Comparison of ENCODE assay signal across 8 mouse cellular contexts in the genomic region with DNA sequence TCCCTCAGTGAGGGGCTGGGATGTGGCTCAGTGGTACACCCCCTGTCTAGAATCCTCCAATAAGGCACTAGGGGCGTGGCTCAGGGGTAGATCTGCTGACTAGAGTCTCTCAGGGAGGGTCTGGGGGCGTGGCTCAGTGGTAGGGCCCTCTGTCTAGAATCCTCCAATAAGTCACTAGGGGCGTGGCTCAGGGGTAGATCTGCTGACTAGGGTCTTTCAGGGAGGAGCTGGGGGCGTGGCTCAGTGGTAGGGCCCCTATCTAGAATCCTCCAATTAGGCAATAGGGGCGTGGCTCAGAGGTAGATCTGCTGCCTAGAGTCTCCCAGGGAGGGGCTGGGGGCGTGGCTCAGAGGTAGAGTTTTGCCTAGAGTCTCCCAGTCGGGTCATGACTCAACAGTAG. TPM values are rescaled to one million over a fixed set of nuclear protein-coding genes. Genes with fewer than 3 reads are reported as not detected.
DNase-seq lines count a peak whose midpoint lies in the region; ATAC-seq and TF ChIP-seq lines count a peak whose summit lies in the region.

No protein-coding gene starts in this region.

- TF ChIP-seq POLR2A in CH12.LX (IDR thresholded peaks at IDR 0.05; ENCODE audit: low read depth, low read length), result no peak
- no peak for TF ChIP-seq POLR2A in limb, embryonic 14.5 days (IDR thresholded peaks at IDR 0.05; ENCODE audit: borderline replicate concordance, extremely low read depth, insufficient read depth, insufficient read length)

- 1% methylated on average over 7 of the region's 7 CpGs for WGBS in embryonic facial prominence, embryonic 11.5 days
- 3% methylated on average over 6 of the region's 7 CpGs for WGBS in limb, embryonic 14.5 days
- WGBS in stomach, embryonic 14.5 days, result 4% methylated on average over 7 of the region's 7 CpGs

- H3K4me2 ChIP-seq in CH12.LX (ENCODE audit: insufficient read depth, low read depth, poor library complexity, severe bottlenecking), result peak overlapping the region; percentile 81; the same call in 1 of the 2 replicates
- no peak overlapping the region for H3K4me2 ChIP-seq in embryonic facial prominence, embryonic 11.5 days (ENCODE audit: low read depth, low read length)
- no peak overlapping the region for H3K4me2 ChIP-seq in limb, embryonic 14.5 days (replicated peaks; ENCODE audit: low read depth, low read length, severe bottlenecking)
- no peak overlapping the region for H3K4me2 ChIP-seq in stomach, embryonic 14.5 days (replicated peaks; ENCODE audit: low read depth, low read length)

- H3K27me3 ChIP-seq in CH12.LX (replicated peaks), result peaks cover 68% of the 10 kb centered on the region
- H3K27me3 ChIP-seq in embryonic facial prominence, embryonic 11.5 days (ENCODE audit: control insufficient read depth, insufficient read depth, low read length), result peaks cover 18% of the 10 kb centered on the region
- peaks cover 24% of the 10 kb centered on the region for H3K27me3 ChIP-seq in limb, embryonic 14.5 days (ENCODE audit: control insufficient read depth, insufficient read depth, low read length)
- H3K27me3 ChIP-seq in stomach, embryonic 14.5 days (ENCODE audit: control insufficient read depth, insufficient read depth, low read length), result peaks cover 26% of the 10 kb centered on the region

- no peak overlapping the region for H3K27ac ChIP-seq in CH12.LX (ENCODE audit: insufficient read depth, low read depth)
- H3K27ac ChIP-seq in embryonic facial prominence, embryonic 11.5 days (replicated peaks; ENCODE audit: low read depth, low read length), result no peak overlapping the region
- H3K27ac ChIP-seq in limb, embryonic 14.5 days (replicated peaks; ENCODE audit: low read depth, low read length), result no peak overlapping the region
- no peak overlapping the region for H3K27ac ChIP-seq in stomach, embryonic 14.5 days (ENCODE audit: low read length)

- ATAC-seq in embryonic facial prominence, embryonic 11.5 days (replicated peaks; ENCODE audit: insufficient number of reproducible peaks, low FRiP score, low TSS enrichment, low read depth), result peak; percentile 51
- no peak for ATAC-seq in limb, embryonic 14.5 days (ENCODE audit: low FRiP score, low read depth)
- peak; percentile 59 for ATAC-seq in stomach, embryonic 14.5 days (ENCODE audit: insufficient number of reproducible peaks, insufficient read depth, low FRiP score, low read depth)
- ATAC-seq in inflammation-experienced regulatory T-cells, adult 6 months, result no peak

- peak; percentile 68 for DNase-seq in cerebellum, adult 11-12 months
- no peak for DNase-seq in cerebellum, postnatal 4 days (ENCODE audit: low spot score in 2 of 2)
- peak; percentile 98 for DNase-seq in CH12.LX (ENCODE audit: extremely low read depth)
- DNase-seq in embryonic facial prominence, embryonic 11.5 days (ENCODE audit: low spot score), result peak; percentile 69
- DNase-seq in limb, embryonic 14.5 days (ENCODE audit: low spot score), result peak; percentile 57
- no peak for DNase-seq in adrenal gland, postnatal 10 days

- TF ChIP-seq RAD21 in CH12.LX (IDR thresholded peaks at IDR 0.05; ENCODE audit: low read depth, low read length), result no peak

- dilution Hi-C loops in CH12.LX (cut with MboI; ENCODE audit: extremely low pct_ligation_motif_present, extremely low pct_unique_long_range_greater_than_20kb, low sequenced_read_pairs), result no loop called here

- in situ Hi-C loops in CH12.LX (cut with MboI; ENCODE audit: low pct_ligation_motif_present, low pct_unique_long_range_greater_than_20kb, low sequenced_read_pairs), result no loop called here

- TF ChIP-seq EP300 in CH12.LX (IDR thresholded peaks at IDR 0.05; ENCODE audit: low read length), result no peak

- H3K79me2 ChIP-seq in CH12.LX (replicated peaks; ENCODE audit: control insufficient read depth, extremely low read depth, insufficient read depth, poor library complexity, severe bottlenecking), result no peaks in the 10 kb centered on the region

- no peak overlapping the region for H3K9ac ChIP-seq in CH12.LX (ENCODE audit: insufficient read depth, low read depth)
- H3K9ac ChIP-seq in embryonic facial prominence, embryonic 11.5 days (replicated peaks; ENCODE audit: low read length), result no peak overlapping the region
- H3K9ac ChIP-seq in limb, embryonic 14.5 days (ENCODE audit: low read depth, low read length, severe bottlenecking), result no peak overlapping the region
- no peak overlapping the region for H3K9ac ChIP-seq in stomach, embryonic 14.5 days (replicated peaks; ENCODE audit: low read depth, low read length)

- no peak for TF ChIP-seq CTCF in CH12.LX (conservative IDR thresholded peaks at IDR 0.05 in 1 of 2, IDR thresholded peaks at IDR 0.05 in 1 of 2; ENCODE audit: low read depth in 2 of 2, low read length in 2 of 2)

- H3K4me3 ChIP-seq in CH12.LX (replicated peaks in 1 of 3; ENCODE audit: low read depth in 2 of 3, low read length in 2 of 3, poor library complexity in 1 of 3), result no peak overlapping the region
- H3K4me3 ChIP-seq in embryonic facial prominence, embryonic 11.5 days (ENCODE audit: low read depth, low read length), result no peak overlapping the region
- H3K4me3 ChIP-seq in limb, embryonic 14.5 days (replicated peaks; ENCODE audit: low read length), result no peak overlapping the region
- no peak overlapping the region for H3K4me3 ChIP-seq in stomach, embryonic 14.5 days (ENCODE audit: low read depth, low read length)

- H3K9me3 ChIP-seq in CH12.LX (replicated peaks; ENCODE audit: low read length), result no peaks in the 10 kb centered on the region
- H3K9me3 ChIP-seq in embryonic facial prominence, embryonic 11.5 days (replicated peaks; ENCODE audit: control insufficient read depth, low read length), result no peaks in the 10 kb centered on the region
- H3K9me3 ChIP-seq in limb, embryonic 14.5 days (ENCODE audit: control insufficient read depth, low read length), result no peaks in the 10 kb centered on the region
- H3K9me3 ChIP-seq in stomach, embryonic 14.5 days (ENCODE audit: control insufficient read depth, low read depth, low read length), result no peaks in the 10 kb centered on the region

- H3K36me3 ChIP-seq in CH12.LX (replicated peaks in 1 of 2; ENCODE audit: control insufficient read depth in 1 of 2, insufficient read depth in 1 of 2, low read length in 1 of 2), result no peaks in the 10 kb centered on the region
- no peaks in the 10 kb centered on the region for H3K36me3 ChIP-seq in embryonic facial prominence, embryonic 11.5 days (replicated peaks; ENCODE audit: control insufficient read depth, insufficient read depth, low read depth, low read length)
- H3K36me3 ChIP-seq in limb, embryonic 14.5 days (ENCODE audit: control insufficient read depth, insufficient read depth, low read length), result no peaks in the 10 kb centered on the region
- H3K36me3 ChIP-seq in stomach, embryonic 14.5 days (ENCODE audit: control insufficient read depth, insufficient read depth, low read length), result no peaks in the 10 kb centered on the region

- peaks cover 6 to 32% of the 10 kb centered on the region in 2 experiments for H3K4me1 ChIP-seq in CH12.LX (ENCODE audit: control insufficient read depth in 1 of 2, insufficient read depth in 2 of 2)
- peaks cover 8% of the 10 kb centered on the region for H3K4me1 ChIP-seq in embryonic facial prominence, embryonic 11.5 days (ENCODE audit: control insufficient read depth, insufficient read depth, low read length)
- H3K4me1 ChIP-seq in limb, embryonic 14.5 days (ENCODE audit: control insufficient read depth, insufficient read depth, low read length), result peaks cover 7% of the 10 kb centered on the region; the same call in 1 of the 2 replicates
- H3K4me1 ChIP-seq in stomach, embryonic 14.5 days (ENCODE audit: control insufficient read depth, insufficient read depth, low read length), result peaks cover 7% of the 10 kb centered on the region; the same call in 1 of the 2 replicates

RNA-seq across cellular contexts. Expression of gene Lrrc4b, which starts 4.6 kb away (rescaled TPM):
- total RNA-seq in CH12.LX (2012; rRNA removed), result 0.04 TPM in 1 of 2 replicates, not detected in the other
- not detected in 2 replicates for total RNA-seq in CH12.LX (2014; rRNA removed)
- not detected in 2 replicates for polyA plus RNA-seq in CH12.LX (2012; ENCODE audit: insufficient read length, low read depth)
- 1.9 and 3.2 TPM in 2 replicates for polyA plus RNA-seq in embryonic facial prominence, embryonic 11.5 days (2014; fragmentation: Nextera tagmentation; extraction: Ambion mirVana)
- polyA plus RNA-seq in limb, embryonic 14.5 days (2012; rRNA removed), result 15.3 and 23.0 TPM in 2 replicates
- 1.6 and 1.8 TPM in 2 replicates for polyA plus RNA-seq in limb, embryonic 14.5 days (2014; fragmentation: Nextera tagmentation; extraction: Ambion mirVana)
- 1.2 and 2.1 TPM in 2 replicates for polyA plus RNA-seq in stomach, embryonic 14.5 days (2014; fragmentation: Nextera tagmentation; extraction: Ambion mirVana)
- 10 to 100 TPM in 1 of 2 experiments, 1 to 10 TPM in 1; 5.5 to 10.0 TPM for total RNA-seq in adrenal gland, postnatal 10 days (2021)
- polyA plus RNA-seq in inflammation-experienced regulatory T-cells, adult 6 months (2017; shearing (Covaris generic)), result not detected

RNA-seq across cellular contexts. Expression of gene Aspdh, which starts 31.8 kb away (rescaled TPM):
- total RNA-seq in CH12.LX (2012; rRNA removed) (not detected in 2 replicates), CH12.LX (2014; rRNA removed) (not detected in 2 replicates)
- not detected in 2 replicates for polyA plus RNA-seq in CH12.LX (2012; ENCODE audit: insufficient read length, low read depth)
- polyA plus RNA-seq in embryonic facial prominence, embryonic 11.5 days (2014; fragmentation: Nextera tagmentation; extraction: Ambion mirVana), result not detected in 2 replicates
- polyA plus RNA-seq in limb, embryonic 14.5 days (2012; rRNA removed), result 1.8 and 3.1 TPM in 2 replicates
- polyA plus RNA-seq in limb, embryonic 14.5 days (2014; fragmentation: Nextera tagmentation; extraction: Ambion mirVana), result 0.37 and 0.58 TPM in 2 replicates
- 0.52 and 1.1 TPM in 2 replicates for polyA plus RNA-seq in stomach, embryonic 14.5 days (2014; fragmentation: Nextera tagmentation; extraction: Ambion mirVana)
- 10 to 100 TPM in 1 of 2 experiments, 1 to 10 TPM in 1; 8.4 to 14.5 TPM for total RNA-seq in adrenal gland, postnatal 10 days (2021)
- not detected for polyA plus RNA-seq in inflammation-experienced regulatory T-cells, adult 6 months (2017; shearing (Covaris generic))

RNA-seq across cellular contexts. Expression of gene Josd2, which starts 34.4 kb away (rescaled TPM):
- total RNA-seq in CH12.LX (2012; rRNA removed) (53.0 and 57.7 TPM in 2 replicates), CH12.LX (2014; rRNA removed) (23.4 and 33.9 TPM in 2 replicates)
- polyA plus RNA-seq in CH12.LX (2012; ENCODE audit: insufficient read length, low read depth), result 45.9 and 54.8 TPM in 2 replicates
- polyA plus RNA-seq in embryonic facial prominence, embryonic 11.5 days (2014; fragmentation: Nextera tagmentation; extraction: Ambion mirVana), result 61.1 and 66.4 TPM in 2 replicates
- 167 and 215 TPM in 2 replicates for polyA plus RNA-seq in limb, embryonic 14.5 days (2012; rRNA removed)
- 78.9 and 81.5 TPM in 2 replicates for polyA plus RNA-seq in limb, embryonic 14.5 days (2014; fragmentation: Nextera tagmentation; extraction: Ambion mirVana)
- polyA plus RNA-seq in stomach, embryonic 14.5 days (2014; fragmentation: Nextera tagmentation; extraction: Ambion mirVana), result 76.7 and 82.1 TPM in 2 replicates
- total RNA-seq in adrenal gland, postnatal 10 days (2021), result 10 to 100 TPM; 42.2 to 52.0 TPM
- polyA plus RNA-seq in inflammation-experienced regulatory T-cells, adult 6 months (2017; shearing (Covaris generic)), result 10 to 100 TPM; 46.9 to 62.6 (median 47.0) TPM

RNA-seq across cellular contexts. Expression of gene 1700008O03Rik, which starts 47.8 kb away (rescaled TPM):
- 0.17 and 0.81 TPM in 2 replicates for total RNA-seq in CH12.LX (2012; rRNA removed)
- total RNA-seq in CH12.LX (2014; rRNA removed), result not detected in 2 replicates
- polyA plus RNA-seq in CH12.LX (2012; ENCODE audit: insufficient read length, low read depth), result 0.74 and 1.7 TPM in 2 replicates
- polyA plus RNA-seq in embryonic facial prominence, embryonic 11.5 days (2014; fragmentation: Nextera tagmentation; extraction: Ambion mirVana), result 0.99 and 1.4 TPM in 2 replicates
- polyA plus RNA-seq in limb, embryonic 14.5 days (2012; rRNA removed), result 2.1 and 2.7 TPM in 2 replicates
- 0.67 and 0.73 TPM in 2 replicates for polyA plus RNA-seq in limb, embryonic 14.5 days (2014; fragmentation: Nextera tagmentation; extraction: Ambion mirVana)
- 1.2 and 1.3 TPM in 2 replicates for polyA plus RNA-seq in stomach, embryonic 14.5 days (2014; fragmentation: Nextera tagmentation; extraction: Ambion mirVana)
- total RNA-seq in adrenal gland, postnatal 10 days (2021), result 1 to 10 TPM in 1 of 2 experiments, under 1 TPM in 1; 0.57 to 1.4 TPM
- polyA plus RNA-seq in inflammation-experienced regulatory T-cells, adult 6 months (2017; shearing (Covaris generic)), result not detected

RNA-seq across cellular contexts. Expression of gene Syt3, which starts 49.5 kb away (rescaled TPM):
- total RNA-seq in CH12.LX (2012; rRNA removed) (0.08 and 0.17 TPM in 2 replicates), CH12.LX (2014; rRNA removed) (0.11 TPM in 1 of 2 replicates, not detected in the other)
- polyA plus RNA-seq in CH12.LX (2012; ENCODE audit: insufficient read length, low read depth), result 0.30 TPM in 1 of 2 replicates, not detected in the other
- polyA plus RNA-seq in embryonic facial prominence, embryonic 11.5 days (2014; fragmentation: Nextera tagmentation; extraction: Ambion mirVana), result 1.4 and 1.9 TPM in 2 replicates
- 3.3 and 3.8 TPM in 2 replicates for polyA plus RNA-seq in limb, embryonic 14.5 days (2012; rRNA removed)
- 2.2 and 4.6 TPM in 2 replicates for polyA plus RNA-seq in limb, embryonic 14.5 days (2014; fragmentation: Nextera tagmentation; extraction: Ambion mirVana)
- 1.6 and 2.0 TPM in 2 replicates for polyA plus RNA-seq in stomach, embryonic 14.5 days (2014; fragmentation: Nextera tagmentation; extraction: Ambion mirVana)
- total RNA-seq in adrenal gland, postnatal 10 days (2021), result 1 to 10 TPM; 2.5 to 4.2 TPM
- not detected for polyA plus RNA-seq in inflammation-experienced regulatory T-cells, adult 6 months (2017; shearing (Covaris generic))

Comparison
In these comparisons a context has a peak if more than half of its experiments do, and no peak if none do; other contexts are left out.
1. DNase-seq: peak in cerebellum, adult 11-12 months (single experiment), CH12.LX (single experiment), embryonic facial prominence, embryonic 11.5 days (single experiment) and limb, embryonic 14.5 days (single experiment); none in cerebellum, postnatal 4 days (0 of 2) and adrenal gland, postnatal 10 days (single experiment).
2. ATAC-seq: peak in embryonic facial prominence, embryonic 11.5 days (single experiment) and stomach, embryonic 14.5 days (single experiment); none in limb, embryonic 14.5 days (single experiment) and inflammation-experienced regulatory T-cells, adult 6 months (single experiment).